Mouse (Mus musculus): ENCODE measurements around the gene Zfp598. TPM values are rescaled to one million over a fixed set of nuclear protein-coding genes. Genes with fewer than 3 reads are reported as not detected.
A peak's percentile ranks its signal among the peaks of the same experiment; 100 is the strongest.

Gene Zfp598
- polyA plus RNA-seq, 1 experiment from 2014 or later, result 11.9 TPM

DNA sequence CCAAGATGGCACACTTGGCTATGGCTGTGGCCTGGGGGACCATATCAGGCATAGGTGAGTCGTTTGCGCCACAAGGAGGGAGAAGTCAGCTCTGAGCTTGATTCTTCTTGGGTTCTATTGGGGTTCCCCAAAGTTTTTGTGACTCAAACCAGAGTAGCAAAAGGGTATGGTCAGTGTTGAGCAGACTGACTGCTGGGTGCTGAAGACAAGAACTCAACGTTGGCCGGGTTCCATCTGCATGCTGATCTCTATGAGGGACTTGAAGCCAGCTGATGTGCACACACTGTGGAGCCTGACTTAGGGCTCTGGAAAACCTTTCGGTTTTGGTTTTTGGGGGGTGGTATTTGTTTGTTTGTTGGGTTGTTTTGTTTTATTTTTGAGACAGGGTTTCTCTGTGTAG is 33.8 kb upstream of the Zfp598 start:
- no peak overlapping the region for H3K4me3 ChIP-seq (ENCODE audit: low read length)
- 0 out of 2 replicates have a peak, but pooled peaks cover 3% of the 10 kb centered on the region for H3K27me3 ChIP-seq (ENCODE audit: control insufficient read depth, insufficient read depth, low read length)
- H3K4me1 ChIP-seq (ENCODE audit: control insufficient read depth, insufficient read depth, low read length), result peaks cover 29% of the 10 kb centered on the region
- H3K27ac ChIP-seq (ENCODE audit: low read length), result no peak overlapping the region
- no peaks in the 10 kb centered on the region for H3K9me3 ChIP-seq (replicated peaks; ENCODE audit: control insufficient read depth, low read length)
- no peak for ATAC-seq (replicated peaks; ENCODE audit: extremely low read depth, insufficient read depth, low FRiP score)
- H3K4me2 ChIP-seq (ENCODE audit: low read depth, low read length), result no peak overlapping the region
- peaks cover under 1% of the 10 kb centered on the region; the same call in 1 of the 2 replicates for H3K36me3 ChIP-seq (ENCODE audit: control insufficient read depth, insufficient read depth)
- WGBS, result 87% methylated on average over 5 of the region's 5 CpGs
- H3K9ac ChIP-seq (ENCODE audit: low read length), result no peak overlapping the region

GRCm38 (mm10) chr17:24636781-24637481 is 32.6 kb upstream of the Zfp598 start:
- peaks cover 24% of the 10 kb centered on the region for H3K4me1 ChIP-seq (ENCODE audit: control insufficient read depth, insufficient read depth, low read length)
- H3K36me3 ChIP-seq (ENCODE audit: control insufficient read depth, insufficient read depth), result no peaks in the 10 kb centered on the region
- H3K4me2 ChIP-seq (ENCODE audit: low read depth, low read length), result no peak overlapping the region
- 0 out of 2 replicates have a peak, but pooled peaks cover 3% of the 10 kb centered on the region for H3K27me3 ChIP-seq (ENCODE audit: control insufficient read depth, insufficient read depth, low read length)
- no peak overlapping the region for H3K27ac ChIP-seq (ENCODE audit: low read length)
- no peaks in the 10 kb centered on the region for H3K9me3 ChIP-seq (replicated peaks; ENCODE audit: control insufficient read depth, low read length)
- ATAC-seq (replicated peaks; ENCODE audit: extremely low read depth, insufficient read depth, low FRiP score), result no peak
- 60% methylated on average over 5 of the region's 5 CpGs for WGBS
- H3K9ac ChIP-seq (ENCODE audit: low read length), result no peak overlapping the region
- H3K4me3 ChIP-seq (ENCODE audit: low read length), result no peak overlapping the region

GRCm38 (mm10) chr17:24638214-24638613 is 31.3 kb upstream of the Zfp598 start:
- H3K27ac ChIP-seq (ENCODE audit: low read length), result peak overlapping the region; percentile 54
- H3K27me3 ChIP-seq (ENCODE audit: control insufficient read depth, insufficient read depth, low read length), result 0 out of 2 replicates have a peak, but pooled peaks cover 3% of the 10 kb centered on the region
- 76% methylated on average over 4 of the region's 4 CpGs for WGBS
- no peak overlapping the region for H3K9ac ChIP-seq (ENCODE audit: low read length)
- no peaks in the 10 kb centered on the region for H3K36me3 ChIP-seq (ENCODE audit: control insufficient read depth, insufficient read depth)
- no peak overlapping the region for H3K4me3 ChIP-seq (ENCODE audit: low read length)
- H3K4me2 ChIP-seq (ENCODE audit: low read depth, low read length), result no peak overlapping the region
- ATAC-seq (replicated peaks; ENCODE audit: extremely low read depth, insufficient read depth, low FRiP score), result no peak
- peaks cover 20% of the 10 kb centered on the region for H3K4me1 ChIP-seq (ENCODE audit: control insufficient read depth, insufficient read depth, low read length)
- no peaks in the 10 kb centered on the region for H3K9me3 ChIP-seq (replicated peaks; ENCODE audit: control insufficient read depth, low read length)

DNA sequence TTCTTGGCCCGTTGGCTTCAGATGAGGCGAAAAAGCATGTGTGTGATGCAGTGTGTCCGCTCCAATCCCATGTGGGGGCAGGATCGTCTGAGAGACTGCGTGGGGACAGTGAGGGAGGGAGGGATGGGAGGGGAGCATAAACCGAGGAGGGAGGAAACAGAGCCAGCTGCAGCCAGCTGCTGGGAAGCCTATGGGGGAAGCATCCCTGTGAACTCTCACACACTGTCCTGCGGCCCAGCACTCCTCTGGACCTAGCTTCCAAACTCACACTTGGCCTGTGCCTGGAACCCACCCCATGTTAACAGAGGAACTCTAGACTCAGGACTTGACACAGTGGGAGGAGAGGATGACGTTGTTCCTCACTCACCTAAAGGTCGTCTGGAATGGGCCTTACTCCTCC is 30.6 kb upstream of the Zfp598 start:
- Histone ChIP-seq H3K4me2 (ENCODE audit: low read depth, low read length) (no peak overlapping the region), H3K9me3 (replicated peaks; ENCODE audit: control insufficient read depth, low read length) (no peaks in the 10 kb centered on the region), H3K27ac (ENCODE audit: low read length) (peak overlapping the region; percentile 76), H3K27me3 (ENCODE audit: control insufficient read depth, insufficient read depth, low read length) (0 out of 2 replicates have a peak, but pooled peaks cover 3% of the 10 kb centered on the region), H3K9ac (ENCODE audit: low read length) (no peak overlapping the region), H3K36me3 (ENCODE audit: control insufficient read depth, insufficient read depth) (no peaks in the 10 kb centered on the region), H3K4me3 (ENCODE audit: low read length) (no peak overlapping the region), H3K4me1 (ENCODE audit: control insufficient read depth, insufficient read depth, low read length) (peaks cover 14% of the 10 kb centered on the region)
- peak; percentile 61 for ATAC-seq (replicated peaks; ENCODE audit: extremely low read depth, insufficient read depth, low FRiP score)
- 61% methylated on average over 9 of the region's 9 CpGs for WGBS

DNA sequence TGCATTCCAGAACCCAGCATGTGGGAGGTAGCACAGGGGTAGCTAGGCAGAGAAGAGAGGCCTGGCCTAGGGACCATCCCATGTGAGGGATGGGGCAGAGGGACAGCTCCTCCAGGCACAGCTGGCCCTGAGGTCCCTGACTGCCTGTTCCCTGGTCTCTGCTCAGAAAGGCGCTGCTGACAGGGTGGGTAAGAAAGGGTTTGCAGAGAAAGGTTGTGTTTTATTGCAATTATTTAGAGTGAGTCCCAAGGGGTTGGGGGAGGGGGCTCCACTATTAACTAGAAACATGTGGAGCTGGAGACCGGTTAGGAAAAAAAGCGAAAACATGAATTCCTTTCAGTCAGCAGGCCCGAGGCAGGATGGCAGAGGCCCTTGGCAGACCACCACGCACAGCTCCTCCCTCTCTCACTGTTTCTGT is 29.9 kb upstream of the Zfp598 start:
- Histone ChIP-seq H3K4me1 (ENCODE audit: control insufficient read depth, insufficient read depth, low read length) (peaks cover 21% of the 10 kb centered on the region), H3K4me3 (ENCODE audit: low read length) (no peak overlapping the region), H3K4me2 (ENCODE audit: low read depth, low read length) (no peak overlapping the region), H3K9ac (ENCODE audit: low read length) (no peak overlapping the region), H3K27me3 (ENCODE audit: control insufficient read depth, insufficient read depth, low read length) (0 out of 2 replicates have a peak, but pooled peaks cover 3% of the 10 kb centered on the region), H3K27ac (ENCODE audit: low read length) (peak overlapping the region; percentile 76), H3K9me3 (replicated peaks; ENCODE audit: control insufficient read depth, low read length) (no peaks in the 10 kb centered on the region), H3K36me3 (ENCODE audit: control insufficient read depth, insufficient read depth) (no peaks in the 10 kb centered on the region)
- ATAC-seq (replicated peaks; ENCODE audit: extremely low read depth, insufficient read depth, low FRiP score), result no peak
- WGBS, result 63% methylated on average over 5 of the region's 5 CpGs

DNA sequence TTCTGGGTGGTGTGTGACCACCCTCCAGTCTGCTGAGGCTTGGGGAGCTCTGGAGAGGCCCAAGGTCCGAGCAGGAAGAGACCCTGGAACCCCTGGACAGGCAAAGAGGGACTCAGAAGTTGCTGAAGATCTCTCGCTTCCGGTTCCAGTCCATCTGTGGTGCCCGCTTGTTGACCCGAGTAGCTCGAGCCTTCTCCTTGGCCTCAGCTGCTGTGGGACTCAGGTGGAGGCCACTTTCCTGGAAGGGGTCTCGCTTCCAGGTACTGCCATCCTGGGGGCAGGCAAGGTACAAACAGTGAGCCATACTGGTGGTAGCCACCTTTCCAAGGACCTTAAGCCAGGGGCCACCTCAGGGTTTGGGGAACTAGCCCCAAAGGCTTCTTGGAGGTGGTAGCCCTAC is 29.4 kb upstream of the Zfp598 start:
- Histone ChIP-seq H3K9me3 (replicated peaks; ENCODE audit: control insufficient read depth, low read length) (no peaks in the 10 kb centered on the region), H3K4me3 (ENCODE audit: low read length) (no peak overlapping the region), H3K9ac (ENCODE audit: low read length) (no peak overlapping the region), H3K4me1 (ENCODE audit: control insufficient read depth, insufficient read depth, low read length) (peaks cover 21% of the 10 kb centered on the region), H3K27ac (ENCODE audit: low read length) (peak overlapping the region; percentile 76), H3K4me2 (ENCODE audit: low read depth, low read length) (no peak overlapping the region), H3K27me3 (ENCODE audit: control insufficient read depth, insufficient read depth, low read length) (0 out of 2 replicates have a peak, but pooled peaks cover under 1% of the 10 kb centered on the region), H3K36me3 (ENCODE audit: control insufficient read depth, insufficient read depth) (no peaks in the 10 kb centered on the region)
- ATAC-seq (replicated peaks; ENCODE audit: extremely low read depth, insufficient read depth, low FRiP score), result no peak
- 82% methylated on average over 7 of the region's 7 CpGs for WGBS

GRCm38 (mm10) chr17:24640581-24640980 is 28.9 kb upstream of the Zfp598 start:
- Histone ChIP-seq H3K9me3 (replicated peaks; ENCODE audit: control insufficient read depth, low read length) (no peaks in the 10 kb centered on the region), H3K27ac (ENCODE audit: low read length) (no peak overlapping the region), H3K4me3 (ENCODE audit: low read length) (no peak overlapping the region), H3K4me2 (ENCODE audit: low read depth, low read length) (no peak overlapping the region), H3K27me3 (ENCODE audit: control insufficient read depth, insufficient read depth, low read length) (no peaks in the 10 kb centered on the region), H3K4me1 (ENCODE audit: control insufficient read depth, insufficient read depth, low read length) (peaks cover 19% of the 10 kb centered on the region), H3K9ac (ENCODE audit: low read length) (no peak overlapping the region), H3K36me3 (ENCODE audit: control insufficient read depth, insufficient read depth) (no peaks in the 10 kb centered on the region)
- 93% methylated on average over 15 of the region's 15 CpGs for WGBS
- ATAC-seq (replicated peaks; ENCODE audit: extremely low read depth, insufficient read depth, low FRiP score), result no peak

DNA sequence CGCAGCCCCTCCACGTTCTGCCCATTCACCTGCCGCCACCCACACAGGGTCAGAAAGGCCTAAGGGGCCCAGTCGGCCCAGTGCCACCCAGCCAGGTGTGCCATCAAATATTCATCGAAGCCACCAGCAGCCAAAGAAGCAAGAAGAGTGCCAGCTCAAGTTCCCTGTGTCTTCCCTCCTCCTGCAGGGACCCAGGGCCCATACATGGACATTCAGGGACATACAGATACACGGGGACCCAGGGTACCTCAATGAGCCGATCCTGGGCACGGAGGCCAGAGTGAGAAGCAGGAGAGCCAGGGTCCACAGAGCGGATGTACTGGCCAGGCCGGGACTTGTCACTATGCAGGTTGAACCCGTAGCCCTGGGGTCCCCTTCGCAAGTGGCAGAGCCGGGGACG is 27.5 kb upstream of the Zfp598 start:
- 87% methylated on average over 14 of the region's 14 CpGs for WGBS
- no peak for ATAC-seq (replicated peaks; ENCODE audit: extremely low read depth, insufficient read depth, low FRiP score)
- no peaks in the 10 kb centered on the region for H3K27me3 ChIP-seq (ENCODE audit: control insufficient read depth, insufficient read depth, low read length)

GRCm38 (mm10) chr17:24642791-24643343 is 26.6 kb upstream of the Zfp598 start:
- H3K27ac ChIP-seq (ENCODE audit: low read length), result no peak overlapping the region
- peaks cover 13% of the 10 kb centered on the region for H3K4me1 ChIP-seq (ENCODE audit: control insufficient read depth, insufficient read depth, low read length)
- no peak overlapping the region for H3K4me3 ChIP-seq (ENCODE audit: low read length)
- H3K9me3 ChIP-seq (replicated peaks; ENCODE audit: control insufficient read depth, low read length), result no peaks in the 10 kb centered on the region
- no peak overlapping the region for H3K9ac ChIP-seq (ENCODE audit: low read length)
- H3K4me2 ChIP-seq (ENCODE audit: low read depth, low read length), result no peak overlapping the region
- no peaks in the 10 kb centered on the region for H3K36me3 ChIP-seq (ENCODE audit: control insufficient read depth, insufficient read depth)
- no peaks in the 10 kb centered on the region for H3K27me3 ChIP-seq (ENCODE audit: control insufficient read depth, insufficient read depth, low read length)
- ATAC-seq (replicated peaks; ENCODE audit: extremely low read depth, insufficient read depth, low FRiP score), result no peak
- WGBS, result 82% methylated on average over 6 of the region's 6 CpGs

More for the DNA sequence above, 27.5 kb upstream of the Zfp598 start:
- H3K4me1 ChIP-seq (ENCODE audit: control insufficient read depth, insufficient read depth, low read length), result peaks cover 13% of the 10 kb centered on the region
- no peaks in the 10 kb centered on the region for H3K9me3 ChIP-seq (replicated peaks; ENCODE audit: control insufficient read depth, low read length)
- H3K4me3 ChIP-seq (ENCODE audit: low read length), result no peak overlapping the region
- H3K4me2 ChIP-seq (ENCODE audit: low read depth, low read length), result no peak overlapping the region
- no peaks in the 10 kb centered on the region for H3K36me3 ChIP-seq (ENCODE audit: control insufficient read depth, insufficient read depth)
- H3K9ac ChIP-seq (ENCODE audit: low read length), result no peak overlapping the region
- H3K27ac ChIP-seq (ENCODE audit: low read length), result no peak overlapping the region
